Mouse (Mus musculus) right cerebral cortex, postnatal 4 days (tissue): ENCODE measurements around the gene Wrnip1.
A peak's percentile ranks its signal among the peaks of the same experiment; 100 is the strongest.

Source experiments
- DNase-seq: peaks from one replicate; pipeline ENCODE4 v3.0.0-alpha.2; 2022

Wrnip1 gene

GRCm38 (mm10) chr13:32819241-32819640, 17.4 kb downstream of the Wrnip1 start:
- no peak for DNase-seq

DNA sequence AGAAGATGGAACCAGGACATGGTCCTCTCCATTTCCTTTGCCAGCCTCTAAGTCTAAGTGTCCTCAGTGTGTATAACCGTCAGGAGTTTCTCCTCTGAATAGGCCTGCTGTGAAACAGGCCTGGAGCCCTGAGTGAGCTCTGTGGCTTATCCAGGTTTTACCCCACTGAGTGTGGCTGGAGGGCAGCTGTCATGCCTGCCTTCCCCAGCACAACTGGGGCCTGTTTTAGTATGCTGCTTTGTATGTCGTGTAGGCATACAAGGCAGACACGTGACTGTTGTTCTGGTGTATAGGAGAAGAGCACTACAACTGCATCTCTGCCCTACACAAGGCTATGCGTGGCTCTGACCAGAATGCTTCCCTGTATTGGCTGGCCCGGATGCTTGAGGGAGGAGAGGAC, 18.1 kb downstream of the Wrnip1 start:
- DNase-seq = no peak

GRCm38 (mm10) chr13:32821671-32822070, 19.8 kb downstream of the Wrnip1 start:
- DNase-seq = no peak

DNA sequence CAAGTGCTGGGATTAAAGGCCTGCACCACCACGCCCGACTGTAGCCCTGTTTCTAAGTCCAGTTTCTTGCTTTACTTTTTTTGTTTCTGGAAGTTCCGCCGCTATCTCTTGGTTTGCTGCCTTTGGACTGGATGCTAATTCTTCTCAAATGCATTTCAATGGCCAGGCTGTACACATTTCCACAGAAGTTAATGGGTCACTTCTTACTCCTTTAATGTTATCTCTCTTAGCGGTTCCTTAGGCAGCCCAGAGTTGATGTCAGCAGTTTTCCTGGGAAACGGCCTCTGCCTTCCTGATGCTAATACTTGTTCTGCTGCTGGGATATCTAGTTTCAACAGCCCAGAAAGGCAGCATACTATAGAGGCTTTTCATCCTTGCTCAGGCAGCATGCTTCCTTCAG, 21.3 kb downstream of the Wrnip1 start:
- no peak for DNase-seq

DNA sequence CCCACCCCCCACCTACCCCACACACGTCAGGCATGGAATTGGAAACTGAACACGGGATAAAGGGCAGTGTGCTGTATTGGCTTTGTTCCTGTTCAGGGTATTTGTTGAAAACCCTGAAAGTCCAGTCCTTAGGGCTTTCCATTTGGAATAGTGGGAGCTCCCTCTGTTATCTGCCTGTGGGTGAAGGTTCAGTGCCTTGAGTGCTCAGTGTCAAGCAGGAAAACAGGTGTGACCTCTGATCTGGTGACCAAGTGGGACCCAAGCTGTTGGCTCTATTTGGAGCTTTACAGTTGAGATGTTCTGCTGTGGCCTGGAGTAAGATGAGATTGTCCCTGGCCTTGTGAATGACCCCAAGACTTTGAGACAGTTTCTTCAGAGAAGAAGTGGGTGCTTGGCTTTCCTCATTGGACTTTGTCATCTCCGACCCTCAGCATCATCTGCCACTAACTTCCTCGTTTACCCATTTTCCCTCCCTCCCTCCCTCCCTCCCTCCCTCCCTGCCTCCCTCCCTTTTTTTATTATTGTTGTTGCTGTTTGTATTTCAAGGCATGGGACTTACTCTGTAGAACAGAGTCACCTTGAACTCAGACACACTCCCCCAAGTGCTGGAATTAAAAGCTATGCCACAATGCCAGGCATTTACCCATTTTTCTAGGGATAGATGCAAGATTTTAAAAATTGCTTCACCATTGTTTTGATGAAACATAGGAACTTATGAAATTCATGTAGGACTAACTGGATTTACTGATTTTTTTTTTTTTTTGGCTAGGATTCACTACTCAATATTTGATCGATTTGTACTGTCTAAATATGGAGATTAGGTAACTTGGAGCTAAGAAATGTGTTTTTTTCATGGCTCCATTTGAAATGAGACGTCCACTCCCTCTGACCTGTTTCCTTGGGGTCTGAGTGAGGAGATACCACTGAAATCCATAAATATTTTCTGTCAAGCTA, 22.8 kb downstream of the Wrnip1 start:
- no peak for DNase-seq

DNA sequence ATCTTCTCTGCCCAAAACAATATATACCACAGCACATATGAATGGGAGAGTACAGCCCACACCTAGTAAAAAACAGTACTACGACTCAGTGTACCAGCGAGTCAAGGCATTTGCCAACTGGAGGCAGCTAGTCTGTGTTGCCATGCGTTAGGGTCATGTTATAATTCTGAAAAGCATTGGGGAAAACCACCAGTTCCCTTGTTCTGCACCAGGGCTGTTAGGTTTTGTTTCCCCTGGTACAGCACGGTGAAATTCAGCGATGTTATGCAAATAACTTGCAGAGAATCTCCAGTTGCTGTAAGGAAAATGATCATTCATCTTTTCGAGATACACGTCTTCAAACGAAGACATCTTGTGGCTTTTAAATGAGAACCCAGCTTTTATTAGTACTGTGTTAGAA, 23.7 kb downstream of the Wrnip1 start:
- no peak for DNase-seq

DNA sequence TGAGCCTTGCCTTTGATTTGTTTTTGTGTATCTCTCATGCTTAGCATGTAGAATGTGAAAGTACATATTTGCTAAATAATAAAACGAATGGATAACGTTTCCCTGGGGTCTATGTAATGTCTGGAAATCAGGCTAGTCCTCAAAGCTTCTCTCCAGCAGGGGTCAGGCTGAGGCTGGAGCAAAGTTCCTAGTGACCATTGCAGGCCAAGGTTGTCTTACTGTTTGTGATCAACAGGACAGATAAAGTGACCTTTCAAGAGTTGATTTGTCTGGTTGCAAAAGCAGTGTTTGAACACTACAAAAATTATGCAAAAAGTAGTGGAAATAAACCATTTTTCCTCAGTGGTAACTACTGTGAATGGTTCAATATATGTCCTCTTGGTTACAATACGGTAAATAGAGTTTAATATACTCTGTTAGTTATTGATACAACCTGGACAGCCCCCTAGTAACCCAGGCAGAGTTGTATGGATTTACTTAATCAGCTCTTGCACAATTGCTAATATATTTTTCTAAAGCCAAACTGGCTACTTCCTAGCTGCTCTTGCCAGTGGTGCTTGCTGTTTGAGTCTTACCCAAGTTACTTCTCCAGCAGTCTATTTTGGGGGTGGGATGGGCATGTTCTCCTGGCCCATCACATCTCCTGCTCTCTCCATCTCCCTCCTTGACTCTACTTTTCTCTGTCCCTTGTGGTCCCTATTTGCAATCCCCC, 25.4 kb downstream of the Wrnip1 start:
- no peak for DNase-seq

DNA sequence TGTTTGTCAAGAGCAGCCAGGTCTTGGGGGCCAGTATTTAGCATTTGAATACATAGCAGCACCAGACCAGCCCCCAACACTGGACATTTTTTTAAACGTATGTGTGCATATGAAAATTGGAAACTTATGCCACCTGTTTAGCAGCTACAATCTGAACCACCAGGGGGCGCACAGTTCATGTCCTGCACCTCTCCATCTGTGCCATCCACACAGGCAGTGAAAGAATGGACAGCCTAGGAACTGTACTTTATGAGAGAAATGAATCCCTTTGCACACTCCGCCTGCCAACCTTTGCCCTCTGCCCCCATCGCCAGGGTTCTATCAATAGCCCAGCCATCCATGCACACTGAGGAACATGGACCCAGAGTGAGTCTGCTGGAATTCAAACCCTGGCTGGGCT, 26.1 kb downstream of the Wrnip1 start:
- DNase-seq = peak; percentile 65

- no peak for DNase-seq
Observed at GRCm38 (mm10) chr13:32828886-32829285, 27.0 kb downstream of the Wrnip1 start.

- DNase-seq = no peak
Observed at GRCm38 (mm10) chr13:32831505-32832273, 29.9 kb downstream of the Wrnip1 start.

DNA sequence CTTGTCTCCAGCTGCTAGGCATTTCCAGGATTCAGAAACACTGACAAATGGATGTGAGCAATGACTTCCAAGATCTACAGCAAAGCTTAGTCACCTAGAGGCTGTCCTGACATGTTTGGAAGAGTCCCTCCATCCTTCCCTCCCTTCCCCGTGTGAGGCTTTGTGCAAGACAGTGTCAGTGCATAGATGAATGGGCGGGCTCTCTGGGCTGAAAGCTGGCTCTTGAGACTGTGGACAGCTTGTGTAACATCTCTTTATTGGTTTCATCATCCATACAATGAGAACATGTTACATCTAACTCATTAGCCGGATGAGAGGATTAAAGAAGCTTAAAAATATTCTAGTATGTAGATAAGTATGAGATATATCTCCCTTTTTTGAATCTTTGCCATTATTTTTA, 30.9 kb downstream of the Wrnip1 start:
- DNase-seq = no peak

GRCm38 (mm10) chr13:32833237-32833636, 31.4 kb downstream of the Wrnip1 start:
- no peak for DNase-seq

DNA sequence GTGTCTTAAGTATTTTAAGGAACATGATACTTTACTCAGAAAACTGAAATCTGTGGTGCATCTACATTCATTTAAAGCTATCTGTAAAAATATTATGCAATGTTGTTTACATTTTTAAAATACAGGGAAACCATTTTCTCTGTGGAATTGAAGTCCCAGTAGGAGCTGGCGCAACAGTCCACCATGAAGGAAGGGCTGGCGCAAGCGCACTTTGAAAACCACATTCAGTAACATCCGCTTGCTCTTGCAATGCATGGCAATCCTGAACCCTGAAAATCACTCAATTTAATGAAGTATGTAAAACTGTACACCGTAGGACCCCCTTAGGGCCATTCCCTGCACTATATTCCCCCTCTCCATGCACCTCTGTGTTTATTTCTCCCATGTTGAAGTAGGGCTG, 32.7 kb downstream of the Wrnip1 start:
- no peak for DNase-seq

- DNase-seq = no peak
Observed at GRCm38 (mm10) chr13:32839314-32839713, 37.5 kb downstream of the Wrnip1 start.

DNA sequence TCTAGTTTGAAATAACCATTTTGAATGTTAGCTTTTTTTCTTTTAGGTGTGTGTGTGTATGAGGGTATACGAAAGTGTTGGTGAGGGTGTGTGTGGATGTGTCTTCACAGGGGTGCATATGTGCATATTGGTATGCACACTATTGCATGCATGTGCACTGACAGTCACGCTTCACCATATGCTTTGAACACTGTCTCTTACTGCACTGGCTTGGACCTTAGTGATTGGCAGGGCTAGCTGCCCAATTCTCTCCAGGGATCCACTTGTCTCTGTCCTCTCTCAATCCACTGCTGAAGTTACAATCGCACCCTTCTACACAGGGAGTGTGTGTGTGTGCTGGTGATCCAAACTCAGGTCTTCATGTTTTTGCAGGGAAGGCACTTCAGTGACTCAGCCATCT, 39.5 kb downstream of the Wrnip1 start:
- no peak for DNase-seq

DNA sequence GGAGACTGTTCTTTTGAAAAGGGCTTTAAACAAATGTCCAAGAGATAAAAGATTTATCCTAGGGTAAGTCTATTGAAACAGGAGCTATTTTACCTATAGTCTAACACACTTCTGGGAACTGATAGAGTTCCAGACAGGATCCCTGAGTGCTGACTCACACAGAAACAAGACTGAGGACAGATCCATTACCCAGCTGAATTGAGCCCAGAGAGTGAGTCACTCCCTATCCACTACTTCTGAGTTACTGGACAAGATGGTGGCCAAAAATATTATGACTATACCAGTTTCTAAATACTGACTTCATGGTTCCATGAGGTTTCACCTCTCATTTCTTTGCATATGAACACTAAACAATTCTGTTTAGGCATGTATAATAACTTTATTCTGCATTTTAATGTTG, 44.4 kb downstream of the Wrnip1 start:
- no peak for DNase-seq

GRCm38 (mm10) chr13:32849092-32849491, 47.3 kb downstream of the Wrnip1 start:
- no peak for DNase-seq

GRCm38 (mm10) chr13:32849531-32850123, 47.8 kb downstream of the Wrnip1 start:
- no peak for DNase-seq

DNA sequence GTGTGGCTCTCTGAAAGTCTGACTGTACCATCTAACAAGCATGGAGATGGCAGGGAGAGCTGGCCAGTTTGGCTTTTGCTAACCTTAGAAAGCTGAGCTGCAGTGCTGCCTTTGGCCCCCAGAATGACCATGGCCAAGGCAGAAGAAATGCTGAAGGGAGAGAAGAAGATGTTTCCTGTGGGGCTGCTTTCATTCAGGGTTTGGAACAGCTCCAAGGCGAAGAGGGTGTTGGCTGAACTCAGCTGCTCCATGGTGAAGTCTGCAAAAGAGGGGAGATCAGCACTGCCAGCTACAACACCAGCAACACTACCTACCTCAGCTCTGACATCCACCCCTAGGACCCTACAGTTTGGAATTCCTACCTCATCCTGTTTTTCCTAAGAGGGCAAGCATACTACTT, 48.3 kb downstream of the Wrnip1 start:
- DNase-seq = no peak

DNA sequence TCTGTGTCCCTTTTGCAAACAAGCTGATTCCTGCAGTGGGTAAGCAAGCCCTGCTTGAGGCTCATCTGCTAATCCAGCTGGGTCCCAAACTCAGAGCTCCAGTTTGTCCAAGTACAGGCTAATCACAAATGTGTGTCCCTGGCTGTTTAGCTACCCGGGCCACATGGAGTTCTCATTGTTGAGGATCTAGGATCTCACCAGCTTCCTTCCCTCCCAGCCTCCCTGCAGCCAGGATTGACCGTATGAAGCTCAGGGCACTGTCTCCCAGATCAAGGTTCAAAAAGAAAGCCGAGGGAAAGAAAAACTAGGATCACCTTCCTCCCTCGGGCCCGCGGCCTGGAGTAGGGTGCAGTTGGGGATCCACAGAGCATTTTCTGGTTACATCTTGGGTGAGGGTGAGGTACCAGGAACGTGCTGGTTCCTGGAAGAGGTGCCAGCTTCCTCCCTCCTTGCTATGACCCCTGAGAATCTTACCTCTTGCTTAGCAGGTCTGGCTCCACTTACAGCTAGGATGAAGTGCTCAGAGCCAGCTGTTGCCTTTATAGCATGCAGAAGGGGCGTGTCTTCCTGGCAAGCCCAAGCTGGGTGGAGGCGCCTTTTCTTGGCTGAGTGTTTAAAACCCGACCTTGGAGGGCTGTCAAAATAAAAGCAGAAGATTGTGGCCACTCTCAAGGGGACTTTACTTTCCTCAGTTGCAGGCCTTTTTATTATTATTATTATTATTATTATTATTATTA, 49.0 kb downstream of the Wrnip1 start, which contains the start of gene Serpinb1a:
Gene Serpinb1a, minus strand, starts transcription at position 518 of the 737 bp plus-strand sequence.
- DNase-seq = no peak

DNA sequence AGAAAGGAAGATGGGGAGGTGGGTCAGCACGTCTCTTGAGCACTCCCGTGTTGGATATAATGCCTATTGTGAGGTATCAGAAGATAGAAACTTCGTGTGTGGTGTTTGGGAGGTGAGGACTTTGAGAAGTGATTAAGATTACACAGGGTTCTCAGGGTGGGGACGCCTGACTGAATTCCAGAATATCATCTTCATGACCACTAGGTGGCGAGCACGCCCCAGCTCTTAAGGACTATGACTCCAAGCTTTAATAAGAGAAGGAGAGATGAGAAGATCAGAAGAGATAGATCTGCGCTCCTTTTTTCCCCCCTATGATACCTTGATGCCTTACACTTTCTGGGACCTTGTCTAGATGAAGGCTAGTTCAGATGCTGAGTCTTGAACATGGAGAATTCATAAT, 50.1 kb downstream of the Wrnip1 start:
- DNase-seq = peak; percentile 37

DNA sequence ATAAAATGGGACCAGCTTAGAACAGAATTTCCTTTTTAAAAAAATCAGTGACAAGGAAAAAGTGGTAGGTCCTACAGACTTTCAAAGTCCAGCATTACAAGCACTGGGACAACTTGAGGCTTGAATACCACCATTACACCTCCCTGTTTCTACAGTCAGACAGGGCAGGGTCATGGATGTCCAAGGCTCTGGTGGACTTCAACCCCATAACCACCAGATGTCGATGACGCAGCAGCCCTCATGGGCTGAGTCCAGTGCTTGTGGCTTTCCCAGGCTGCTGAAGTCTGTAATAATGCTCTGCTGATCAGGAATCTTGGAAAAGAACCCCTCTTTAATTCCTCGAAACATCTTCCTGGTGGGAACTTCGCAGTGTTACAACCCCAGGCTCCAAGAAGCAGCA, 50.7 kb downstream of the Wrnip1 start:
- DNase-seq = no peak
